Mouse (Mus musculus): ENCODE measurements at regions not wholly inside any gene's neighbourhood (a gene's known extent, or its start where the extent isn't known, plus 50 kb on each side); places are given as distances from the start of the nearest gene placed in this dataset.

DNA sequence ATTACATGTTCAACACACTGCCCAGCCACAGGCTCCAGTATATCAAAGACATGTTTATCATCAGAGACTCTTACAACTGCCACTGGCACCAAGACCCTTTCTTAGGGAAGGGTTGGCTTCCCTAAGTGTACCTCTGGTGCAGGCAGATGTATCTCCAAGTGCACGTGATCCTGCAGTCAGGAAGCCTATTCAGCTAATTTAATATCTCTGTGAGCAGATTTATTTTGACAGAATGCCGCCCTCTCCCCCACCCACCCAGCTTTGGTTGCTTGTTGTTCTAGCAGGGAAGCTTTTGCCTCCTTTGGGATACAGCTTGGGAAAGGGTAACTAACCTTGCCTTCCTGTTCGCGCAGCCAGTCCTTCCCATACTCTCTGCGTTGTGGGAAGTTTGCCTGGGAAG is 83.5 kb upstream of the Spon1 start:
- TF ChIP-seq CTCF (conservative IDR thresholded peaks at IDR 0.05; ENCODE audit: insufficient read depth, insufficient read length, low read depth, low read length) (no peak), POLR2A (IDR thresholded peaks at IDR 0.05; ENCODE audit: low read depth, low read length) (no peak)
